Mouse (Mus musculus): ENCODE data around the gene Gan. TPM values are rescaled to one million over a fixed set of nuclear protein-coding genes. Genes with fewer than 3 reads are reported as not detected.

Gene Gan
- 10 to 100 TPM in 1 of 2 experiments, 1 to 10 TPM in 1; 7.4 to 13.2 TPM for total RNA-seq (2021)
- long read RNA-seq, experiment 1, partial matches to known transcripts = 0 of 1 reads
- long read RNA-seq, experiment 1, other reads (novel, unspliced or antisense) = 0 of 1 reads
- long read RNA-seq, experiment 2, partial matches to known transcripts = 0 of 6 reads
- long read RNA-seq, experiment 2, other reads (novel, unspliced or antisense) = 2 of 6 reads

GRCm38 (mm10) chr8:117158135-117158761 lies at the start of gene Gan:
TSS of gene Gan (plus strand) at chr8:117158135.
- DNase-seq (ENCODE audit: low spot score in 2 of 2) = peak; percentile 56 to 60

DNA sequence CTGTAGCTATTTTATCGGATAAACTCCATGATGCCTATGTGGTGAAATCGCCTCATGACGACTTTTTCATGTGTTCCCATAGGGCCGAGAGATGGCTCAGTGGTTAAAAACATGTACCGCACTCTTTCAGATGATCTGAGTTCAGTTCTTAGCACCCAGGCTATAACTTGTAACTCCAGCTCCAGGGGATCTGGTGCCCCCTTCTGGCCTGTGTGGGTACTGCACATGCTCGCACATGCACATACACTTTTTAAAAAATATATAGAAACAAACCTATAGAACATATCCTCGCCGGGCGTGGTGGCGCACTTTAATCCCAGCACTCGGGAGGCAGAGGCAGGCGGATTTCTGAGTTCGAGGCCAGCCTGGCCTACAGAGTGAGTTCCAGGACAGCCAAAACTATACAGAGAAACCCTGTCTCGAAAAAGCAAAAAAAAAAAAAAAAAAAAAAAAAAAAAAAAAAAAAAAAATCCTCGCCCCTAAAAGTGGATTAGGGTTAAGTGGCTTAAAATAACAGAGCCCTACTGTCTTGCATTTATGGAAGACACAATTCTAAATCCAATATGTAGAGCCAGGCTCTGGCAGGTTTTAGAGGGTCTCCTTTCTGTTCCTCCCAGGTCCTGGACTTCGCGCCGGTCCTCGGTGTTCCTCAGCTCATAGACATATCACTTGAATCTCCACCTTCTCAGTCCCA lies 48.8 kb upstream of the Gan start:
- DNase-seq (ENCODE audit: low spot score in 2 of 2) = no peak

GRCm38 (mm10) chr8:117109801-117110390 lies 48.0 kb upstream of the Gan start:
- DNase-seq (ENCODE audit: low spot score in 2 of 2) = peak; percentile 61 to 67

DNA sequence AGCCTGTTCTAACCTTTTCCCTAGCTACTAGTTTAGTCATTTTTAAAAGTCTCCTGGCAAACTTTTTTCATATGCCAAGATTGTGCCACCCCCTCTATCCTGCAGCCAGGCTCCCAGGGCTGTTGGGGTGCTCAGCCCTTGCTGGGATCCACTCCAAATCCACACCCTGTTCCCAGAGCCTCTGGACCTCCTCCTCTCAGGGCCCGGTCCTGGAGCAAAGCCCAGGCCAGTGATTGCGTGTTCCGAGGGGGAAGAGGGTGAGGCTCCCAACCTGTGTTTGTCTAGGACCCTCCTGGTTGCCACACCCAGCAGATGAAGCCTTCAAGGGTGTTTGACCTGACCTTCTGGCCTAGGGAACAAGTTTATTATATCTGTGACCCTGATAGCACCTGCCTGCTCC lies 46.3 kb upstream of the Gan start:
- DNase-seq (ENCODE audit: low spot score in 2 of 2) = no peak

GRCm38 (mm10) chr8:117112261-117112660 lies 45.7 kb upstream of the Gan start:
- DNase-seq (ENCODE audit: low spot score in 2 of 2) = no peak

- no peak for DNase-seq (ENCODE audit: low spot score in 2 of 2)
These were observed 42.8 kb upstream of the Gan start for GRCm38 (mm10) chr8:117115094-117115493.

DNA sequence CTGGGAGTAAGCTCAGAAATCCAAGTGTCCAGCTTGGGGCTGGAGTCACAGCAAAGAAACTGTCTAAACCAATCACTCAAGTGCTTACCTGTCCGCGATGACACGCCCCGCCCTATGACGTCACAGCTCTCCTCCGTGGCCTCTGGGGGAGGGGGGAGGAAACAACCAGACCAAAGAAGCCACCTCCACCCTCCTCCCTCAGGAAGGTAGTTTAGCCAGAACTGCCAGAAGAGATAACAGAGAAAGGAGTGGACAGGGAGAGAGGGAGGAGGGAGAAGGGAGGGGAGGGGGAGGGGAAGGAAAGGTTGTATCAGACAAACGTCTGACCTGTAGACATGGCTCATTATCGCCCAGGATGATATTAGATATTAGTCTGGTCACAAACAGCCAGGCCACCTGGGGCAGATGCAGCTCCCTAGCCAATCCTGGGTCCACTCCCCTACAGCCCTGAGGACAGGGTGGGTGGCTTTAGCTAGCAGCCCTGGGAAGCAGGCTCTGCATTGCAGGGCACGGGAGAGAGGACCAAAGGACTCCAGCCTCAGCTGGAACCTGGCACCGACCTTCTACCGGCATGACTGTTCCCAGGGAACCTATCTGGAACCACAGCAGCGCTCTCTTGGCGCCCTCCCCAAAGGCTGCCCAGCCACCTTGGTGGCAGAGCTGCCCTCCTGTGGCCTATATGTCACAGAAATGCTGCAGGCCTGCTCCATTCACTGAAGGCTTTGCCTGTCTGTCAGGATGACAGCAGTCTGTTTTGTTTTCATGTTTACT lies 42.1 kb upstream of the Gan start:
- no peak for DNase-seq (ENCODE audit: low spot score in 2 of 2)

GRCm38 (mm10) chr8:117116534-117116933 lies 41.4 kb upstream of the Gan start:
- DNase-seq (ENCODE audit: low spot score in 2 of 2) = no peak

GRCm38 (mm10) chr8:117118409-117118808 lies 39.5 kb upstream of the Gan start:
- no peak for DNase-seq (ENCODE audit: low spot score in 2 of 2)

- no peak for DNase-seq (ENCODE audit: low spot score in 2 of 2)
These were observed 36.7 kb upstream of the Gan start for GRCm38 (mm10) chr8:117121277-117121676.

DNA sequence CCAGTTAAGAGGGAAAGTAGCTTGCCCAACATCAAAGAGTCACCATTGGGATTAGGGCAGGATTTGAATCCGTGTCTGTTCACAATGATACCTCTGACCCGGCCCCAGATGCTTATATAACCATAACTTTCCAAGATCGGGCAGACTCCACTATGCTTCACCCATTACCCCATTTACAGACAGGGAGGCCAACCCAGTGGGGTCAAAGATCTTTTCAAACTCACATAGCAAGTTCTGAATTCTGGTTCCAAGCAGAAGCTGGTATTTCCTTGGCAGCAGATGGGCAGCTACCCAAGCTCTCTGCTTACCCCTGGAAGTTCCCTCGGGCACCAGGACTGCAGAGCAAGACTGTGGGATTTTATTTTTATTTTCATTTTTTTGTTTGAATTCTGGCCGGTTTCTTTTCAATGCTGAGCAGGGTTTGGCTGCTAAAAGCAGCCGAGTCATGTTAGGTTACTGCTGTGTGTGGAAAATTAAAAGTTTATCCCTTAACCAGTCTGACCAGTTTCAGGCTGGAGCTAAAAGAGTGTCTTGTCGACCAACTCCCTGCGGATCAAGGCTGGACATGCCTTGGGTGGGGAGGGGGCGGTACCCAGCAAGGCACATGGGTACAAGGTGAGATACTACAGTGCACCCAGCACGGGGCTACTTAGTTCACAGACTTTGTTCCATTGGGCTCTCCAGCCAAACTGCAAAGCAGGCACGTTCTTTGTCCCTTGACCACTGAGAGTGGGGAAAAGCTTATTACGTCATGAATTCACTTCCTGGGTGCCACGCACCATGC lies 33.9 kb upstream of the Gan start:
- DNase-seq (ENCODE audit: low spot score in 2 of 2) = no peak

GRCm38 (mm10) chr8:117125854-117126253 lies 32.1 kb upstream of the Gan start:
- no peak for DNase-seq (ENCODE audit: low spot score in 2 of 2)

DNA sequence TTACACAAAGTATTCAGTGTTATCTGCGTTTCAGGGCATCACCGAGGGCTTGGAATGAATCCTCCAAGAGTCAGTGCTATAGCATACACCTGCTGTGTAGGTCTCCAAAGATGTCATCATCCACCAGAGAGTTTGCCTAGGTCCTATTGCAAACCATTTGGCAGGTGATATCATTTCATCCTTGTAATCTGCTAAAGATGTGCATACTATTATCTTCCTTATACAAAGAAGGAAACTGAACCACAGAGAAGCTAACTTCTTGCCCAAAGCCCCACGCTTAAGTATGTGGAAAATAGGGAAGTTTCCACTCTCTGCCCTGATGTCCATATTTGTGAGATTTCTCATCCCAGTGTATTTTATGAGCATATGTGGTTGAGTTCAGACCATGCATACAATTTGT lies 31.5 kb upstream of the Gan start:
- DNase-seq (ENCODE audit: low spot score in 2 of 2) = no peak

GRCm38 (mm10) chr8:117127063-117127462 lies 30.9 kb upstream of the Gan start:
- DNase-seq (ENCODE audit: low spot score in 2 of 2) = no peak

DNA sequence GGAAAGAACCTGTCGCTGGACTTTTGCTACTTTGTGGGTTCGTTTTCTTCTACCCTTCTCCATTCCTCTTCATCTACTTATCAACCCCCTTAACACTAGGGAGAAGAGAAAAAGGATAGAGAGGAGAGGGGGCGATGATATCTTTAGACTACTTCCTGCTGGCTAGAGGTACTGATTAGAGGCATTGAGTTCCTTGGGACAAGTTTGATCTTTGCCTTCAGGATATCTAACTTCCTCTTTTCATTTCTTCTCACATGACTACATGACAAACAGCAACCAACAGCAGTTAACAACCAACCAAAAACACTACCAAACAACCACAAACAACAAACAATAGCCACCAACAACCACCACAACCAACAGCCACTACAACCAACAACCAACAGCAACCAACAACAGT lies 24.2 kb upstream of the Gan start:
- DNase-seq (ENCODE audit: low spot score in 2 of 2) = no peak

GRCm38 (mm10) chr8:117136351-117136750 lies 21.6 kb upstream of the Gan start:
- no peak for DNase-seq (ENCODE audit: low spot score in 2 of 2)

GRCm38 (mm10) chr8:117136763-117137162 lies 21.2 kb upstream of the Gan start:
- no peak for DNase-seq (ENCODE audit: low spot score in 2 of 2)

DNA sequence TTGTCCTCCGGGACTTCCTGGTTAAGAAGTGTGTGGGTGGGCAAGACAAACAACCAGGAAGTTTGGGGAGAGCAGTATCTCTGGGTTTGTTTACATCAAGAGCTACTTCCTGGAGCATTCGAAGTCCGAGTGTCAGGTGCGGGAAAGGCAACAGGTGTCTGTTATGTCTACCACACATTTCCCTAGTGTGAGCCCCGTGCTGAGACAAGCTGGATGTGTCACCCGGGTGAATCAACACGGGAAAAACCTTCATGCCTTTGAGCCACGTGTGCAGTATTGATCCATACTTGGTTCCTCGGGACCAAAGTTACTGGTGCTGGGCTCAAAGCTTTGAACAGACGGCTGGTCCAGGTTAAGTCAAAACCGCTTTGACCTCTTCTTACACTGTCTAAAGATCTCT lies 20.6 kb upstream of the Gan start:
- DNase-seq (ENCODE audit: low spot score in 2 of 2) = no peak

DNA sequence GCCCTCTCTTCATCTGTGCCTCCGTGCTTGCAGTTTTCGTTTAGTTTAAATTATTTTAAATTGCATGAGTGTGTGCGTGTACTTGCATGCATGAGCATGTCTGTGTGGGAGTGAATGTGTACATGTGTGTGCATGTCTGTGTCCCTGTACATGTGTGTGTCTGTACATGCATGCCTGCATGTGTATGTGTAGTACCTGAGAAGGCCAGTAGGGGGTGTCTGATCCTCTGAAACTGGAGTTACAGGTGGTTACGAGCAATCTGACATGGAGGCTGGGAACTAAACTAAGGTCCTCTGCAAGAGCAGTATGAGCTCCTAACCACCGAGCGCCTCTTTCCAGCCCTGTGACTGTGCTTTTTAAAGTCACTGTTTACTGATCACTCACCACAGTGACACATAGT lies 9.4 kb upstream of the Gan start:
- no peak for DNase-seq (ENCODE audit: low spot score in 2 of 2)

GRCm38 (mm10) chr8:117156149-117156548 lies 1.8 kb upstream of the Gan start:
- DNase-seq (ENCODE audit: low spot score in 2 of 2) = no peak
